Mouse (Mus musculus) lung, postnatal 25 days (tissue): Measurements from ENCODE around the gene Dcps.
"Not testable (repeated sequence)": the region's sequence is repeated elsewhere in the genome, so short reads cannot be mapped to it uniquely, and the experiment has no call there.

Experiments
- DNase-seq: peaks from one replicate; pipeline ENCODE4 v3.0.0; 2022; ENCODE audit warnings: low spot score

The Dcps gene

DNA sequence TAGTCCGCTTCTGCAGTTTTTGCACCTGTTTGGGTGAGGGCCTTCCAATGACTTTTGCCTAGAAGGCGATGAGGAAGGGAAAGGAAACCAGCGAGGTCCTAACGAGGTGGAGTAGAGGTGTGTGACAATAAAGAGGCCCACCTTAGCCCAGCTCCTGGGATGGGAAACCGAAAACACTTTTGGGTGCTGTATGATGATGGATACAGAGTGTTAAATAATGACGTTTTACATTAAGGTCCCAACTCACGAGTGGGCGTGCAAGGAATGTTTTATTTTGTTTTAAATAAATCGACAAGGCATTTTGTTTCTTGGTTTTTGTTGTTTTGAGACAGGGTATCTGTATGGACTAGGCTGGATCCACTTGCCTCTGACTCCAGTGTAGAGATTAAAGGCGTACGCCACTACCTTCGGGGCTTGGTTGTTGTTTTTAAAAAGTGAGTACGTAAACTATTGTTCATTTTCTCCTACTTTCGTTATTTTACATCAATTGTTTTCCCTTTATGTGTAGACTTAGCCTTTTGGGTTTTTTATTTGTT is 331 bp upstream of the Dcps start:
- DNase-seq: no peak

DNA sequence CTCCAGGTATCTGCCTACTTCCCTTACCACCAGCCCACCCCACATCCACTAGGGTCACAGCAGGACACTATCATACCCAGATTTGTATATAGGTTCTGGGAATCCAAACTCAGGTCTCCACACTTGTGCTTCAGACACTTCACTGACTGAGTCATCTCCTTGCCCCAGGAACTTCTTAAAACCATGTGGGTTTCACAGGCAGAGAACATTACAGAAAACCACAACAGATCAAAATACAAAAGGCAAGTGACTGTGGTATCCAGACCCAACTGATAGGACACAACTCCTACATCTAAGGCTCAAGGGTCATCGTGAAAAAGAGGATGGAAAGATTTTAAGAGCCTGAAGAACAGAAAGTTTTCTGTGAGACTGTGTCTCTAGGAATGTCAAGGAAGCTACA is 2.5 kb downstream of the Dcps start:
- no peak for DNase-seq

DNA sequence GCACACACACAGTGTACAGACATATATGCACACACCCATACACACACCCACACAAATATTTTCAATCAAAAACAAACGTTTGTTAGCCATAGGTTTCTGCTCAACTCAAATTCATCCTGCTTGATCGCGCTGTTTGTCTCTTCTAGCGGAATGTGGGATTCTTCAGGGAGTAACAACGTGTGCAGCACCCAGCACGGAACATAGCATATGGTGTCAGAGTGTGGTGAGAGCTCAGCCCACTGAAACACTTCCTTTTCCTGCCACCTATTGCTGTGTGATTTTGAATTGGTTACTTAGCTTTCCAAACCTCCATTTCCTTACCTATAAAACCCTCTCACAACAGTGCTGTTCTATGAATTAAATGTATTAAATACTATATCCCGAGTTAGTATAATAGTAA is 5.8 kb downstream of the Dcps start:
- no peak for DNase-seq

DNA sequence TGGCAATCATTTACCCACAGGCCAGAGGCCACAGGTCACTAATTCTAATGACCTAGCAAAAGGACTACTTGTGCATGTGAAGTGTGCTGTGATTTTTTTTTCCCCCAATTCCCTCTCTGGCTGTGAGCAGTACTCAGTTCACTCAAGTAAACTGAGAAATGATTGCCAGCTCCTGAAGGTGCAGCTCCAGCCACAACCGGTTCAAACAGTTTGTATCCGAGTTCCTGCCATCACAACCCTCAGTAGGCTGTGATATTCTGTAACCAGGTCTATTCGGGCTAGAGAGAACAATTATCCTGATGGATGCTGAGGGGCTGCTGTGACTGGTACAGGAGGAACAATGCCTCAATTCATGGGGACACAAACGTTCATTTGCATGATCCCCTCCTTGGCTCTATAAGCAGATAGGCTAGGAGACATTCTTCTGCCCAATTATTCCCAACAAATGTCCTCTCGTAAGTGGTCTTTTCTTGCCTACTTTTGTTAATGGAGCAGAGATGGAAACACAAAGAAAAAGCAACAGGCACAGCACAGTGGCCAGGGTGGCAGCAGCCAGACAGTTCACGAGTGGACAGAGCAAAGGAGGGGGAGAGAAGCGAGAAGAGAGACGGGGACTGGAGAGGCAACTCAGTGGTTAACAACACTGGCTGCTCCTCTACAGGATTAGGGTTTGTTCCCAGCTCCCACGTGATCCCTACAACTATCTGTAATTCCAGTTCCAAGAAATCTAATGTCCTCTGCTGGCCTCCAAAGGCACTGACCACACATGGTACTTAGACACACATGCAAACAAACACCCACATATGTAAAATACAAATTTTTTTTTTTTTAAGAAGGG is 8.8 kb downstream of the Dcps start:
- no peak for DNase-seq

DNA sequence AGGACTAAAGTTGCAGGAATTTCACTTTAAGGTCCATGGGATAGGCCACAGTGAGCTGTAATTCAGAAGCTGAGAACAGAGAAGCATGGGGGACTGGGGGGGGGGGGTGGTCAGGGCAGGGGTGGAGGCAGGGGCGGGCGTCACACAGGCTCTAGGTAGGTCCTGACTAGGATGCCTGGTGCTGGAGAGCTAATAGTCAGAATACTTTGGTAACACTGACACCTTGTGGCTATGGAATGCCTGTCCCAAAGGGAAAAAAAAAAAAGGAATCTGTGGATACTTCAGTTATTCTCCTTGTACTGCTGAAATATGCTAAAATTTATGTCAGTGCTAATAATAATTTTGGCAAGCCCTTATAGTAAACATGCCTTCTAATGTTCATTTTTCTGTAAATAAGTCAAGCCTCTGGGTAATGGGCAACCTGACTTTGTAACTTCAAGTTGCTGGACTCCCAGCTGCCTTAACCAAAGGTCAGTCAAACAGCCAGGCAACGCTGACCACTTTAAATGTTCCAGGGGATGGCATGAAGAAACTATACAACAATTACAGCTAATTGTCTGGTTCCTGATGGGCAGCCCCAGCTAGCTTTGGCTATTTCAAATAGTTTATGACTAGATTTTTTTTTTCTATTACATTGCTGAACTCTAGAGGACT is 9.6 kb downstream of the Dcps start:
- peak; percentile 53 for DNase-seq

DNA sequence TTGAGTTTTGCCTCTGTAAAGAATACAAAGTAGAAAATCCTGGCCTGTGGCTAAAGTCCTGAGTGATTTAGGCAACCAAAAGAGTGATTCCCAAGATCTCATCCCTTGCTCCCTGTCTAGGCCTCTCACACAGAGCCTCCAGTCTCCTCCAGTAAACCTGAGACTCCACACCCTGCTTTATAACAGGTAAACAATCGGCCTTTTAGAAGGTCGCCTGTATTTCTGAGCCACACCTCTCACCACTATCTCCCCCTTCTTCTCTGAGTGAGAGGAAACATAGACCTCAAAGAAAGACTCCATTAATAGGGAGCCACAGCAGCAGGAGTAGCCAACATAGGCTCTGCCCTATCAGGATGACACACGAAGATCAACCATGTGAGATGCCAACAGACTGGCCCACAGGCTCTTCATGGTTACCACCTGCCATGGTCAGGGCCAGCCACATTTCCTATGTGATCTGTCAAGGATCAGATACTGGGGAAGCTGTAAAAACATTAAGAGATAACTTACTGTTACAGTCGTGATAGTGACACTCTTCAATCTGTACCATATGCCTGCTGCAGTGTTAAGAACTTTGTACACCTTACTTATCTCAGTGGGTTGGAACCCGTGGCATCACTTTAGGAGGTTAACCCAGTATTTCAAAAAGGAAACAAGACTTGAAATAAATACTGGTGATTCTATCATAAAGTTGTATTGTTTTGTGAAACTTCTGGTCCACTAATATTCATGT is 11.6 kb downstream of the Dcps start:
- no peak for DNase-seq

DNA sequence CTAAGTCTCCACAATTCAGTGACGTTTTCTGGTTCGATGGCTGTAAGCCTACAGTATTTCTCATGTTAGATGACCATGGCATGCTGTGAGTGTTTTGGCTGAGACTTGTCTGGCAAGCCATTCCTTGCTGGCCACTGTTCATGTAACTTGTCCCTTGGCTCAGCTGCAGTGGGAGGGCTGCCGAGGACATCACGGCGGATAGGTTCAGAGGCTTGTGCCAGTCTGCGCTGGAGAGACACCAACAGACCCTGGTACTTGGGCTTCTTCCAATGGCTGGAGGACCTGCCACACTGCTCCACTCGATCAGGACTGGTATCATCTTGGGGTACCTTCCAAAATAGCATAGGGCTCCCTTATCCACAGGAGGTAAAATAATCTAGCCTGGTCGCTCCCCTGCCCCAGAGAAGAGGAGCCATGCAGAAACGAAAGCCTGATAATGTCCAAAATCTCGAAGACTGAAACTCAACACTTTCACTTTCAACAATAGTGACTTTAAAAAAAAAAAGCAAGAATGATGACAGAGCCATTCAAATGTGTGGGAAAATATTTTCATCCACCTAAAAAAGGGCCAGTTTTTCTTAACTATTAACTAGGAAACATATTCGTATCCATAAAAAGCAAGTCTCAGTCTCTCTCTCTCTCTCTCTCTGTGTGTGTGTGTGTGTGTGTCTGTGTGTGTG is 12.7 kb downstream of the Dcps start:
- DNase-seq: peak; percentile 31

DNA sequence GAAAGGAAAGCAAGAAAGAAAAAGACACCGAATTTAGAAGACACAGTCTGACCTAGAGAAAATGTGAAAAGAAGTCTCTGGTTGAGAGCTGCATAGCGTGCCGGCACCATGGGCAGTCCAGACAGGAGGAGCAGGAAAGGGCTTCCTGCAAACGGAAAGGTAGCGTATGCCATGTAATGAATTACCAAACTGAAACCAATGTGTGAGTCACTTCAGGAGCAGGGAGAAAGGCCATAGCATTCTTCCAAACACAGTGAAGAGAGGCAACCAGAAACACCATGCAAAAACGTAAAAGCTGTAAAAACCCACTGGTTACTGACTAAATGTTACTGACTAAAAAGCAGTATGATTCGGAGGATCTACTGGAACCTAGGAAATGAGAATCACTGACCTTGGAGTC is 14.1 kb downstream of the Dcps start:
- DNase-seq: no peak

DNA sequence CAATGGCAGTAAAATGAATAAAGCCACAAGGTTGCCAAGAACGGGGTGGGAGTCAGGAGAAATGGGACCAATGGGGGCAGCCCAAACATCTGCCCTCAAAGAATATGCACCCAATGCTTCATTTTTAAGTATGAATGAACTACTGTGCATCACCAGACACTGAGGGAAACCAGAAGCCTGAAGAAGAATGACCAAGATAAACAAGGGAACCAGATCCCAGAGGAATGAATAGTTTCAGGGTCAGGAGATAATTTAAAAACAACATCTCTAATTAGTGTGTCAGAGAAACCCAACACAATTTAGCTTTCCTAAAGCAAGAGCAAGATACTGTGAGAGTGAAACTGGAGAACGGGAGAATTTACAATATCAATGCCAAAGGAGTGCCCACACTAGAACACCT is 15.2 kb downstream of the Dcps start:
- no peak for DNase-seq

DNA sequence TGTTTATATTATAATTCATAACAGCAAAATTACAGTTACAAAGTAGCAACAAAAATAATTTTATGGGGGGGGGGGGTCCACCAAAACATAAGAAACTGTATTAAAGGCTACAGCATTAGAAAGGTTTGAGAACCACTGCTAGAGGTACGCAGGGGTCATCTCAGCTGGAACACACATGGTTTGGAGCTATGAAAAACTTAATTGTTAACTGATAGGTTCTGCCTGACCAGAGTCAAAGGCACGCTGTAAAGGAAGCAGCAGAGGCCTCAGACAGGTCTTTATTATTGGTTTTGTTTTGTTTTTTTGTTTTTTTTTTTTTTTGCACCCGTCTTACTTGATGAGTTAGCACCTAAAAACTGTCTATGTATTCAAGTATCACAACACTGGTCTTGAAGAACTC is 17.4 kb downstream of the Dcps start:
- DNase-seq: no peak

DNA sequence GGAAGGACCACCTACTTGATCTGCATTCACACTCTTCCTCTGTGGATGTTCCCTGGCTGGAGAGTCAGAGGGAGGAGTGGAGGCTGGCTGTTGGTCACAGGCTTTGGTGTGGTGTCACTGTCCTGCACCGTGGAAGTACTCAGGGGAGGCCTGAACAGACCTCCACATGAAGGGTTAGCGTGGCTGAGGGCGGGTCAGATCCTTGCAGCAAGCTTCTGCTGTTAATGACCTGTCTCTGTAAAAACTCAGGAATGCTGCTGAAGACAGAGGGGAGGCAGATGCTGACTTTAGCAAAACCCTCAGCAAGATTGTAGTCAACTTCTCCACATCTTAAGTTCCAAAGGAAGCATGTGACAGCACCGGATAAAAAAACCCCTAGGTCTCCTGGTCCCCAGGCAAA is 19.0 kb downstream of the Dcps start:
- DNase-seq: no peak

DNA sequence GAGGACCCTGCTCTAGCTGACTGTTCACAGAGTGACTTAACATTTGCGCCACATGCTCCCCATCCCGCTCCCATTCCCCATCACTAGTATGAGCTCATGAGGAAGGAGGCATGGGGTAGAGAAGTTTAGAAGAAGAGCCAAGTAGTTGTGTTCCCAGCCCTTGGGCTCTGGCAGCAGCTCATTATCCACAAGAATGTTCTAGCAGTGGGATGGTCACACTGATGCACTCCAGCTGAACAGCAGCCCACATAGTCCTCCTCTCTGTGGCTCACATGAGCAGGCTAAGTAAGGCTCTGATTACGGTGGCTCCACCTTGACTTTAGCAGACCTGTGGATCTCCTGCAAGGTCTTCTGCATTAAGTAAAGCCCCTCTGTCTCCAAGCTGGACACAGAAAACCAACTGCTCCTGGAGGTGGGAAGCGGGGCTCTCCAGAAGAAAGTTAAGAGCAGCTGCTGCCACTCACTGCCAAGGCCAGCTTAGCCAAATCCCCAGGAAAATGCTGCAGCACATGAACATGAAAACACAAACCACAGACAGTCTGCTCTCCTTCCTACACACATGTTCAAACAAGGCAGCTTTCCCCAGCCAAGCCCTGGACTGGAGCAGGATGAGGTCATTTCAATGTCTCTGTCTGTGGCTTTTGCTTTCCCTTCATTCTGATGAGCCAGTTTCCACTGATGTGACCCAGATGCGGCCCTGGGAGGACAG is 19.7 kb downstream of the Dcps start:
- DNase-seq: peak; percentile 34

DNA sequence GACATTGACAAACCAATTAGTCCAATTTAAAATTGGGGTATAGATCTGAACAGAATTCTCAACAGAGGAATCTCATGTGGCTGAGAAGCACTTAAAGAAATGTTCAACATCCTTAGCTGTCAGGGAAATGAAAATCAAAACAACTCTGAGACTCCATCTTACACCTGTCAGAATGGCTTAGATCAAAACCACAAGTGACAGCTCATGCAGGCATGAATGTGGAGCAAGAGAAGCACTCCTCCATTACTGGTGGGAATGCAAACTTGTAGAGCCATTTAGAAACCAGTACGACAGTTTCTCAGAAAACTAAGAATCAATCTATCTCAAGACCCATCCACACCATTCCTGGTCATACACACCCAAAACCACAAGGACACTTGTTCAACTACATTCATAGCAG is 22.9 kb downstream of the Dcps start:
- no peak for DNase-seq

DNA sequence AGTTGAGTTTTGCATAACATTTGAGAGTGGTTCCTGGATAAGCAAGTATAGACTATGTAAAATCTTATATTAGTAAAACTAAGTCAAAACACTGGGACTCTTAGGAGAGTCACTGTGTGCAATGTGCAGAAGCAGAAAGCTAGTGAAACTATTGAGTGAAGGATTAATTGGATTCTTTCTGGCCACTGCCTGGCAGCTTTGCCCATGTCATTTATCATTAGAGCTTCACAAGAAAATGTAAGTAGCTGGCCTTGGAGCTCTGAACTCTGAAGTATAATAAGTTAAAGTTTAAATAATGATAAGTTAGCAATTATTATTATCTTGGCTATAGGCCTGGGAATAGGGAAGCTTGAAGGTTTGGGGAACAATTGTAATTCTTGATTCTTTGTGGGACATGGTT is 27.0 kb downstream of the Dcps start:
- not testable (repeated sequence) for DNase-seq

DNA sequence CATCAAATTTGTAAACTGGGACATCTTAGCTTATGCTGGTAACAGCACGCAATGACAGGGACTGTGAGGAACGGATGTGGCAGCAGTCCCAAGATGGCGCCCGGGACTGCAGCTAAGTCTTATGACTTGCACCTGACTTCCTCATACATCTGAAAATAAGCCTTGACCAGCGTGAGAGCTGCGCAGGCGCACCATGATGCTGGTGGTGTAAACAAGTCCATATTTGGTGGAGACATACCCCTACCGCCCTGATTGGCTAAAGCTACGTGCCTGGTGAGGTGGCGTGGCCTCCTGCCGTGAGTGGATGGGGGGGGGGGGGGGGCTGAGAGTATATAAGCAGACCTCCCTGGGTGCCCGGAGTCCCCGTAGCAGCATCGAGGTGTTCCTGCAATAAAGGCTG is 28.6 kb downstream of the Dcps start:
- DNase-seq: not testable (repeated sequence)

DNA sequence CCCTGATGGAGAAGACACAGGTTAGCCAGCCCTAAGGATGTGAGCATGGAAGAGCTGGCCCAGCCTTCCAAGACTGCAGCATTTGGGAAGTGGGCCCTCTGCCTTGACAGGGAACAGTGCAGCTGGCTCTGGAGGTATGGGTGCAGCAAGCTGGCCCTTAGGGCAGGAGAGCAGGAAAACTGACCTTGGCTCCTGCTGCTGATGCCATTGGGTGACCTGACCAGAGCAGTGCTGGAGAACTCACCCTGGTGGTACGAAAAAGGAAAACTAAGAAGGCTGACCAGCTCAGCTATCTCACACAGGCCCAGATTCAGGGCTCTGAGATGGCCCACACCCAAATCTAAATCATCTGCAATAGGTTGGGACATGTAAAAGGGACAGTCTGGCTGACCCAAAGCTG is 30.0 kb downstream of the Dcps start:
- DNase-seq: no peak

DNA sequence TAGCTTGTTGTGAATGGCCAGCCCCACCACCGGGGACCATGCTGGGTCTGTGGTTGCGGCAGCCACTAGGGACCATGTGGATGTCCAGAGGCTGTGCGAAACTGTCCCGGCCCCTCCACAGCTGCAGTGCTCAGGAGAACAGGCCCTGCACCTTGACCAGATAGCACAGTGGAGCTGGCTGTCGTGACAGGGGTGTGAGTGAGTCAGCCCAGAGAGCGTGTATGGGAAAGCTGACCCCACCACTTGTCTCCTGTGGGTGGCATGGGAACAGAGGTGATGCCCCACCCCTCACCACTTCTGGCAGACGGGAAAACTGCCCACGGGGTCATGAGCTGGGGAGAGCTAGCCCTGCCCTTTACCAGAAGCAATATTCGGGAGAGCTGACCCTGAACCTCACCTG is 30.7 kb downstream of the Dcps start:
- DNase-seq: no peak

DNA sequence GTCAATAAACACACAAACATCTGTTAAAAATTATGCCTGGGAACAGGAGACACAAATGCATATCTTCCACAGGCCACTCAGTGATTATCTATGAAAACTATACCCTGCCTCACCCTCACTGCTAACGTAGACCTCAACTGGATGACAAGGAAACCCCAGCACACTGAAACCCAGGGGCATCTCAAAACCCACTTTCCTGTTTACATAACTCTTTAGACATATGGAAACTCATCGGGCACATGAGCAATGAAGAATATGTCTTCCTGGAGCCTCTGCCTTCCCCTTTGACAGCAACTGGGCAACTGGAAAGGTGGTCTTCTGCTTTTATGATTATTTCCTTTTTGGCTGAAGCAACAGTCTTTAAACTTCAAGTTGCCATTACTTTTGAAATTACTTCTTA is 33.6 kb downstream of the Dcps start:
- DNase-seq: no peak

DNA sequence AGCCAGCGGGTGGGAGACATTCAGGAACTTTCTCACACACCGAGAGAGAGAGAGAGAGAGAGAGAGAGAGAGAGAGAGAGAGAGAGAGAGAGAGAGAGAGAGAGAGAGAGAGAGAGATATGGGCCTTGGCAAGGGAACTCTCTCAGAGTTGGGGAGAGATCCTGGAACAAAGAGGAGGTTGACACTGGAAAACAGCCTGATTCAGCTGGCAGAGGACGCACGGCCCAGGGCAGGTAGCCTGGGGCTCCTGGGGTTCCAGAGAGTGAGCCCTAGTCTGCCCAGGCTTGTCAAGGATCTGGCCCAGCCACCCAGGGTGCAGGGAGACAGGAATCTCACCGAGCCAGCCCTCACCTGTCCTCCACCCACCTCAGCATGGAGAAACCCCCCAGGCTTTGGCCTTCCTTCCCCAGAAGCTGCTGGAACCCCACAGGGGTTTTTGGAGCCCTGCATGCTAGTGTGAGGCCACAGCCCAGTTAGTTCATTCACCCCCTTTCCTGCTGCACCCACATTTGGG is 36.6 kb downstream of the Dcps start:
- DNase-seq: no peak

DNA sequence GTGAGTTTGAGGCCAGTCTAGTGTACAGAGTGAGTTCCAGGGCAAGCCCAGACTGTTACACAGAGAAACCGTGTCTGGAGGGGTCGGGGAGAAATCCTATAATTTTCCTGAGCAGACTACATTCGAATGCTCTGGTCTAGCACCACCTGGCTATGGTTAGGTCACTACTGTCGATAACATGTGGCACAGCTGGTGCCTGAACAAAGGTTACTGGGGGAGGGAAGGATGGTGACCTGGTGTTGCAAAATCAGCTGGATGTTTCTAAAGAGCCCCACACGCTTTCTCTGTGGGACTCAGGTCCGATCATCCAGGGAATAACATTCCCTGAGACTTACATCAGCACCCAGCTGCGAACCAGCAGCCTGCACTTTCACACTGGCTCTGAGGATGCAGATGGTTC is 37.8 kb downstream of the Dcps start:
- DNase-seq: no peak

DNA sequence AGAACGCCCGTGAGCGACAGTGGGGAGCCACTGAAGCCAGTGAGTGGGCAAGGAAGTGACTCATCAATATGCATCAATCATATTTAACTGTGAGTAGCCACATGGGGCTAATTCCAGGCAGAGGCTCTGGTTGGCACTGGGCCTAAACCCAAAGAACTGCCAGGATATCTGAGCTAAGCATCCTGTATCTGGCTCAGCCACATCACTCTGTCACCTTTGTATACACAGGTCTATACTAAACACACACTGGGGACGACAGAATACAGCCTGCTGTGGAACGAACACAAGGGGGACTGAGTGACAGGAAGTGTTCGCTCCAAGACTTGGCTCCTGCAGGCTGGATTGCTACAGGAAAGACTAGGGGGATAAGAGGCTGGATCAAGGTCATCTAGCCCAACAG is 40.3 kb downstream of the Dcps start:
- no peak for DNase-seq
